Mouse (Mus musculus): ENCODE data around the gene Gng8.

- TF ChIP-seq CTCF (IDR thresholded peaks at IDR 0.05; ENCODE audit: low read depth): no peak
- no peak for TF ChIP-seq EP300 (IDR thresholded peaks at IDR 0.05; ENCODE audit: low read depth)
Observed at GRCm38 (mm10) chr7:16885905-16886304, 5.7 kb upstream of the Gng8 start.
